11 mouse cellular contexts compared by ENCODE assay signal in the genomic region with DNA sequence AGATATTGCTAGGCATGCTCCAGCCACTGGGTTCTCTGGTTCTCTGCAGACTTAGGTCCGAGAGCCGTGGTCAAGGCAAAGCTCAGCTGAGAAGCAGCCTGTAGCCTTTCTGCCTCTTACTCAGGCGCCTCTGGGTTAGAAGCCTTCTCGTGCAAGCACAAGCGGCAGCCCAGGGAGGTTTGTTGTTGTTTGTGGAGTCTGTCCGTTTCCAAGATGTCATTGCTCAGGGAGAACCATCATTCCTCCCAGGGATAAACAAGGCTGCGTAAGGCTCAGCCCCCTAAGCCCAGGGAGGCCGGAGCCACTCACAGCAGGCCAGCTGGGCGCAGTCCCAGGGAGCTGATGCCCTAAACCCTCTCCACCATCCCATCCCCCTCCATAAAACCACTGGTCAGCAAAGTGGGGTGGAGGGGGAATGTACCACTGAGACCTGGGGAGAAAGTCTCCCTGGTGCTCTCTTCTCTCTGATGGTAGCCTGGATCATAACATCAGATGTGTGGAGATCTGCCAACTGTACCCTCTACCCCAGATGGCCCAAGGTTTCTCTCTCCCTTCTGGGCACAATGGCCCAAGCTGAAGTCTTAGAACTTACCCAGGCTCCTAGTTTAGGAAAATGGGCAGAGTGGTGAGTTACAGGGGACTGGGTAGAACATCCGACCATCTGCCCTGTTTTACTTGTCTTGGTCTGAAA.
DNase-seq lines count a peak whose midpoint lies in the region; ATAC-seq and TF ChIP-seq lines count a peak whose summit lies in the region.
"Had no signal": no experiment of that assay in that cellular context is flagged by ENCODE, and none has a peak within 500 bp of the region (broad histone marks: within the 10 kb centered on the region; RNA-seq: fewer than 3 reads in every experiment).

No protein-coding gene starts in this region.

- no peak overlapping the region for H3K4me3 ChIP-seq in kidney, postnatal 0 days (replicated peaks; ENCODE audit: low read depth, low read length)
- H3K4me3 ChIP-seq in embryonic facial prominence, embryonic 14.5 days (ENCODE audit: low read depth, low read length), result no peak overlapping the region
- H3K4me3 ChIP-seq in hindbrain, embryonic 15.5 days, result peak overlapping the region; percentile 70
- H3K4me3 ChIP-seq in neural tube, embryonic 12.5 days, result no peak overlapping the region

- intact Hi-C loops in heart, postnatal 25 days (cut with DNase I), result no loop called here

- H3K4me1 ChIP-seq in kidney, postnatal 0 days (replicated peaks; ENCODE audit: insufficient read depth, low read length), result 0 out of 2 replicates have a peak, but pooled peaks cover 9% of the 10 kb centered on the region
- peaks cover 19% of the 10 kb centered on the region for H3K4me1 ChIP-seq in embryonic facial prominence, embryonic 14.5 days (ENCODE audit: control insufficient read depth, insufficient read depth, low read length)
- H3K4me1 ChIP-seq in hindbrain, embryonic 15.5 days (replicated peaks), result peaks cover 67% of the 10 kb centered on the region
- H3K4me1 ChIP-seq in neural tube, embryonic 12.5 days, result peaks cover 57% of the 10 kb centered on the region

- H3K9ac ChIP-seq in kidney, postnatal 0 days (ENCODE audit: low read depth, low read length), result no peak overlapping the region
- no peak overlapping the region for H3K9ac ChIP-seq in embryonic facial prominence, embryonic 14.5 days (ENCODE audit: low read depth, low read length)
- no peak overlapping the region for H3K9ac ChIP-seq in hindbrain, embryonic 15.5 days
- H3K9ac ChIP-seq in neural tube, embryonic 12.5 days, result no peak overlapping the region

- no peak for TF ChIP-seq CTCF in kidney, postnatal 0 days (IDR thresholded peaks at IDR 0.05; ENCODE audit: low read depth)

- WGBS in kidney, postnatal 0 days, result 55% methylated on average over 10 of the region's 10 CpGs
- WGBS in embryonic facial prominence, embryonic 14.5 days, result 57% methylated on average over 10 of the region's 10 CpGs
- 50% methylated on average over 10 of the region's 10 CpGs for WGBS in hindbrain, embryonic 15.5 days
- WGBS in neural tube, embryonic 12.5 days, result 49% methylated on average over 10 of the region's 10 CpGs

- no peaks in the 10 kb centered on the region for H3K9me3 ChIP-seq in kidney, postnatal 0 days (replicated peaks; ENCODE audit: low read length)
- no peaks in the 10 kb centered on the region for H3K9me3 ChIP-seq in embryonic facial prominence, embryonic 14.5 days (ENCODE audit: control insufficient read depth, low read length)
- no peaks in the 10 kb centered on the region for H3K9me3 ChIP-seq in hindbrain, embryonic 15.5 days
- H3K9me3 ChIP-seq in neural tube, embryonic 12.5 days, result no peaks in the 10 kb centered on the region

- no peak for ATAC-seq in kidney, postnatal 0 days (replicated peaks; ENCODE audit: low FRiP score, low read depth)
- ATAC-seq in embryonic facial prominence, embryonic 14.5 days (ENCODE audit: low read depth), result no peak
- ATAC-seq in hindbrain, embryonic 15.5 days (ENCODE audit: low FRiP score, low read depth), result no peak
- no peak for ATAC-seq in neural tube, embryonic 12.5 days (ENCODE audit: low FRiP score, low read depth)

- H3K27me3 ChIP-seq in kidney, postnatal 0 days (ENCODE audit: insufficient read depth, low read length), result no peaks in the 10 kb centered on the region
- H3K27me3 ChIP-seq in embryonic facial prominence, embryonic 14.5 days (replicated peaks; ENCODE audit: control insufficient read depth, insufficient read depth, low read length), result no peaks in the 10 kb centered on the region
- H3K27me3 ChIP-seq in hindbrain, embryonic 15.5 days, result no peaks in the 10 kb centered on the region
- no peaks in the 10 kb centered on the region for H3K27me3 ChIP-seq in neural tube, embryonic 12.5 days (replicated peaks)

- no peak overlapping the region for H3K4me2 ChIP-seq in kidney, postnatal 0 days (ENCODE audit: low read length)
- H3K4me2 ChIP-seq in embryonic facial prominence, embryonic 14.5 days (ENCODE audit: low read depth, low read length), result peak overlapping the region; percentile 2
- peak overlapping the region; percentile 60 for H3K4me2 ChIP-seq in hindbrain, embryonic 15.5 days
- peak overlapping the region; percentile 70 for H3K4me2 ChIP-seq in neural tube, embryonic 12.5 days (replicated peaks)

- 0 out of 2 replicates have a peak, but pooled peaks cover 14% of the 10 kb centered on the region for H3K36me3 ChIP-seq in kidney, postnatal 0 days (ENCODE audit: insufficient read depth, low read length)
- H3K36me3 ChIP-seq in embryonic facial prominence, embryonic 14.5 days (ENCODE audit: control insufficient read depth, insufficient read depth, low read length), result peaks cover 15% of the 10 kb centered on the region
- H3K36me3 ChIP-seq in hindbrain, embryonic 15.5 days, result no peaks in the 10 kb centered on the region
- H3K36me3 ChIP-seq in neural tube, embryonic 12.5 days, result peaks cover 17% of the 10 kb centered on the region

- H3K27ac ChIP-seq in kidney, postnatal 0 days, result no peak overlapping the region
- H3K27ac ChIP-seq in embryonic facial prominence, embryonic 14.5 days (replicated peaks; ENCODE audit: low read depth, low read length), result no peak overlapping the region
- no peak overlapping the region for H3K27ac ChIP-seq in hindbrain, embryonic 15.5 days (replicated peaks)
- H3K27ac ChIP-seq in neural tube, embryonic 12.5 days, result no peak overlapping the region

- DNase-seq in kidney, postnatal 0 days (ENCODE audit: low spot score), result peak; percentile 23
- no peak for DNase-seq in kidney, postnatal 25 days
- no peak for DNase-seq in embryonic facial prominence, embryonic 14.5 days (ENCODE audit: low spot score)
- no peak for DNase-seq in spleen, postnatal 36 days (ENCODE audit: low spot score in 2 of 2)
- no peak for DNase-seq in kidney, postnatal 14 days
- no peak for DNase-seq in heart, postnatal 25 days (ENCODE audit: low spot score)
- DNase-seq: gastrocnemius, postnatal 36 days; kidney, adult 11 months; spleen, adult 18-20 months had no signal
